Mouse (Mus musculus) spleen, adult 2 months (tissue): ENCODE data around the gene Phlpp1.

Experiments used
- CTCF ChIP-seq: fragments of 200-500 bp; IDR thresholded peaks from 2 replicates; pipeline ENCODE4 v1.5.1; 2011; ENCODE audit warnings: mild to moderate bottlenecking, inconsistent platforms; ENCODE audit not compliant: insufficient read depth, insufficient read length, insufficient replicate concordance; ENCODE audit errors: extremely low read depth
- POLR2A ChIP-seq: fragments of 200-500 bp; IDR thresholded peaks from 2 replicates; pipeline ENCODE4 v1.6.1; 2011; ENCODE audit warnings: low read depth, low read length, inconsistent platforms

- TF ChIP-seq CTCF (no peak), POLR2A (no peak)
These were observed 20.3 kb downstream of the Phlpp1 start for GRCm38 (mm10) chr1:106191885-106192284.
